Mouse (Mus musculus) liver, postnatal 0 days (tissue): Measurements from ENCODE around the gene Apob.

Source experiments
- CTCF ChIP-seq: sonication (generic); IDR thresholded peaks from 2 replicates; pipeline ENCODE4 v1.5.1; 2016; ENCODE audit warnings: antibody characterized with exemption, low read depth
- EP300 ChIP-seq: IDR thresholded peaks from 2 replicates; pipeline ENCODE4 v1.6.1; 2016; ENCODE audit warnings: antibody characterized with exemption, low read depth, mild to moderate bottlenecking

- TF ChIP-seq CTCF (no peak), EP300 (no peak)
Measured at GRCm38 (mm10) chr12:8056001-8056640, 78.7 kb downstream of the Apob start.
